Mouse (Mus musculus) embryonic facial prominence, embryonic 14.5 days (tissue): ENCODE measurements around the gene Zfp575. TPM values are rescaled to one million over a fixed set of nuclear protein-coding genes. Genes with fewer than 3 reads are reported as not detected.

Source experiments
- polyA plus RNA-seq: library from polyadenylated mRNA; unstranded; fragments of >200 nt; fragmentation: Nextera tagmentation; extraction: Ambion mirVana; gene quantifications from 2 replicates; pipeline ENCODE4 v1.2.1, GENCODE M21; 2014

The Zfp575 gene
- polyA plus RNA-seq, 1 experiment from 2014 or later, result 4.3 TPM

Other genes starting within 250 kb of the Zfp575 start
- 2.4 and 4.9 TPM in 2 replicates for gene Lypd5, start 238.4 kb downstream of the Zfp575 start, polyA plus RNA-seq
- gene Kcnn4, start 217.4 kb downstream of the Zfp575 start, polyA plus RNA-seq, result 4.1 and 5.8 TPM in 2 replicates
- 17.6 and 19.9 TPM in 2 replicates for gene Smg9, start 188.0 kb downstream of the Zfp575 start, polyA plus RNA-seq
- gene Irgc1, start 135.3 kb downstream of the Zfp575 start, polyA plus RNA-seq, result 0.16 and 0.36 TPM in 2 replicates
- 8.0 and 12.2 TPM in 2 replicates for gene Plaur, start 125.2 kb downstream of the Zfp575 start, polyA plus RNA-seq
- gene Cadm4, start 105.6 kb downstream of the Zfp575 start, polyA plus RNA-seq, result 2.6 and 2.8 TPM in 2 replicates
- 31.3 and 36.6 TPM in 2 replicates for gene Zfp428, start 80.6 kb downstream of the Zfp575 start, polyA plus RNA-seq
- gene AC161166.1, start 75.2 kb downstream of the Zfp575 start, polyA plus RNA-seq, result 0.19 and 0.22 TPM in 2 replicates
- 11.4 and 12.0 TPM in 2 replicates for gene Irgq, start 57.0 kb downstream of the Zfp575 start, polyA plus RNA-seq
- 0.34 and 1.5 TPM in 2 replicates for gene Pinlyp, start 41.5 kb downstream of the Zfp575 start, polyA plus RNA-seq
- gene Xrcc1, start 41.4 kb downstream of the Zfp575 start, polyA plus RNA-seq, result 88.4 and 97.9 TPM in 2 replicates
- 25.5 and 25.6 TPM in 2 replicates for gene Ethe1, start 98 bp downstream of the Zfp575 start, polyA plus RNA-seq
- 0.43 and 0.60 TPM in 2 replicates for gene Phldb3, start 23.1 kb upstream of the Zfp575 start, polyA plus RNA-seq
- 24.7 TPM in 2 replicates for gene Lypd3, start 48.9 kb upstream of the Zfp575 start, polyA plus RNA-seq
- not detected in 2 replicates for gene Tex101, start 89.0 kb upstream of the Zfp575 start, polyA plus RNA-seq
- gene BC049730, start 121.6 kb upstream of the Zfp575 start, polyA plus RNA-seq, result not detected in 2 replicates
- gene Gm4763, start 139.3 kb upstream of the Zfp575 start, polyA plus RNA-seq, result not detected in 2 replicates
- 0.70 and 0.98 TPM in 2 replicates for gene Cd177, start 172.7 kb upstream of the Zfp575 start, polyA plus RNA-seq
- 0.46 and 0.56 TPM in 2 replicates for gene Ceacam10, start 189.6 kb upstream of the Zfp575 start, polyA plus RNA-seq